Mouse (Mus musculus) kidney, embryonic 16.5 days (tissue): ENCODE results near the gene Maf. TPM values are rescaled to one million over a fixed set of nuclear protein-coding genes. Genes with fewer than 3 reads are reported as not detected.

ENCODE experiments used
- ATAC-seq: fragments of 200-750 bp; cut with Nextera tagmentation; 2 replicates; pipeline ENCODE4 v1.8.0; 2017; ENCODE audit warnings: moderate TSS enrichment; ENCODE audit not compliant: low FRiP score, low TSS enrichment
- H3K27ac ChIP-seq: fragments of 300-500 bp; sonication (generic); 2 replicates; pipeline ENCODE4 v1.5.1; 2014; ENCODE audit warnings: low read length
- H3K27me3 ChIP-seq: fragments of 300-500 bp; sonication (generic); 2 replicates; pipeline ENCODE4 v1.6.1; 2014; ENCODE audit warnings: low read length, control low read depth, mixed read lengths; ENCODE audit not compliant: insufficient read depth
- H3K36me3 ChIP-seq: fragments of 300-500 bp; sonication (generic); 2 replicates; pipeline ENCODE4 v1.6.1; 2014; ENCODE audit warnings: low read length, control low read depth, mixed read lengths; ENCODE audit not compliant: insufficient read depth
- H3K4me1 ChIP-seq: fragments of 300-500 bp; sonication (generic); 2 replicates; pipeline ENCODE4 v1.6.1; 2014; ENCODE audit warnings: low read length, control low read depth, mixed read lengths; ENCODE audit not compliant: insufficient read depth
- H3K4me2 ChIP-seq: fragments of 300-500 bp; sonication (generic); replicated peaks from 2 replicates; pipeline ENCODE4 v1.6.1; 2014; ENCODE audit warnings: low read depth, low read length
- H3K4me3 ChIP-seq: fragments of 300-500 bp; sonication (generic); 2 replicates; pipeline ENCODE4 v1.5.1; 2014; ENCODE audit warnings: mild to moderate bottlenecking, low read length
- H3K9ac ChIP-seq: fragments of 300-500 bp; sonication (generic); replicated peaks from 2 replicates; pipeline ENCODE4 v1.6.1; 2014; ENCODE audit warnings: low read length
- H3K9me3 ChIP-seq: fragments of 300-500 bp; sonication (generic); 2 replicates; pipeline ENCODE4 v1.6.1; 2016; ENCODE audit warnings: low read length, control low read depth
- WGBS: fragments of 180-500 bp; shearing (Covaris S2); extraction: QIAGEN DNeasy Blood & Tissue Kit; methylation state at CpG from one replicate; pipeline ENCODE4 v1.1.7; 2014; 5-methylcytosine and 5-hydroxymethylcytosine counted together
- polyA plus RNA-seq: library from polyadenylated mRNA; unstranded; fragments of >200 nt; fragmentation: Nextera tagmentation; extraction: Ambion mirVana; gene quantifications from 2 replicates; pipeline ENCODE4 v1.2.1, GENCODE M21; 2015

The Maf gene
- 7.9 and 9.0 TPM in 2 replicates for polyA plus RNA-seq

- H3K9ac ChIP-seq = peak within 1 kb of the TSS; percentile 86
- H3K27ac ChIP-seq = peak within 1 kb of the TSS; percentile 95
- no peaks in the 10 kb centered on the region for H3K36me3 ChIP-seq
- peak within 1 kb of the TSS; percentile 80 for H3K4me3 ChIP-seq
- WGBS = under 1% methylated on average over 43 of the region's 43 CpGs
- peaks cover 1% of the 10 kb centered on the region; the same call in 1 of the 2 replicates for H3K27me3 ChIP-seq
- peak within 1 kb of the TSS; percentile 73 for H3K4me2 ChIP-seq
- ATAC-seq = peak; percentile 81
- H3K4me1 ChIP-seq = peaks cover 22% of the 10 kb centered on the region
- no peaks in the 10 kb centered on the region for H3K9me3 ChIP-seq
These were observed at the start of gene Maf for GRCm38 (mm10) chr8:115707731-115708590. TSS of gene Maf (minus strand) at chr8:115707794.

- Histone ChIP-seq H3K9me3 (no peaks in the 10 kb centered on the region), H3K36me3 (no peaks in the 10 kb centered on the region), H3K9ac (no peak overlapping the region), H3K4me2 (no peak overlapping the region), H3K4me1 (no peaks in the 10 kb centered on the region), H3K4me3 (no peak overlapping the region), H3K27ac (no peak overlapping the region), H3K27me3 (no peaks in the 10 kb centered on the region)
- 41% methylated on average over 3 of the region's 3 CpGs for whole genome bisulfite sequencing
- peak; percentile 67; the same call in 1 of the 2 replicates for ATAC-seq
These were observed 49.4 kb upstream of the Maf start for GRCm38 (mm10) chr8:115756965-115757364.

GRCm38 (mm10) chr8:115756027-115756426 lies 48.4 kb upstream of the Maf start:
- Histone ChIP-seq H3K4me3 (no peak overlapping the region), H3K36me3 (no peaks in the 10 kb centered on the region), H3K27ac (no peak overlapping the region), H3K4me2 (no peak overlapping the region), H3K27me3 (no peaks in the 10 kb centered on the region), H3K9ac (no peak overlapping the region), H3K9me3 (no peaks in the 10 kb centered on the region), H3K4me1 (no peaks in the 10 kb centered on the region)
- no peak for ATAC-seq
- 89% methylated on average over 2 of the region's 2 CpGs for WGBS

GRCm38 (mm10) chr8:115754694-115755093 lies 47.1 kb upstream of the Maf start:
- H3K27me3 ChIP-seq = no peaks in the 10 kb centered on the region
- H3K36me3 ChIP-seq = no peaks in the 10 kb centered on the region
- no peak overlapping the region for H3K9ac ChIP-seq
- 64% methylated on average over 2 of the region's 2 CpGs for WGBS
- H3K27ac ChIP-seq = no peak overlapping the region
- no peaks in the 10 kb centered on the region for H3K9me3 ChIP-seq
- ATAC-seq = no peak
- no peaks in the 10 kb centered on the region for H3K4me1 ChIP-seq
- H3K4me3 ChIP-seq = no peak overlapping the region
- H3K4me2 ChIP-seq = no peak overlapping the region

- H3K4me2 ChIP-seq = no peak overlapping the region
- WGBS = 65% methylated on average over 8 of the region's 8 CpGs
- H3K27ac ChIP-seq = no peak overlapping the region
- no peaks in the 10 kb centered on the region for H3K9me3 ChIP-seq
- ATAC-seq = no peak
- H3K36me3 ChIP-seq = no peaks in the 10 kb centered on the region
- H3K4me1 ChIP-seq = no peaks in the 10 kb centered on the region
- H3K27me3 ChIP-seq = no peaks in the 10 kb centered on the region
- no peak overlapping the region for H3K9ac ChIP-seq
- no peak overlapping the region for H3K4me3 ChIP-seq
These were observed 46.2 kb upstream of the Maf start for GRCm38 (mm10) chr8:115753801-115754200.

GRCm38 (mm10) chr8:115747426-115747825 lies 39.8 kb upstream of the Maf start:
- Histone ChIP-seq H3K4me2 (no peak overlapping the region), H3K4me1 (no peaks in the 10 kb centered on the region), H3K4me3 (no peak overlapping the region), H3K27me3 (no peaks in the 10 kb centered on the region), H3K27ac (no peak overlapping the region), H3K9me3 (no peaks in the 10 kb centered on the region), H3K36me3 (no peaks in the 10 kb centered on the region), H3K9ac (no peak overlapping the region)
- ATAC-seq = no peak
- WGBS = 85% methylated on average over 10 of the region's 10 CpGs

GRCm38 (mm10) chr8:115745648-115746047 lies 38.1 kb upstream of the Maf start:
- Histone ChIP-seq H3K9ac (no peak overlapping the region), H3K36me3 (no peaks in the 10 kb centered on the region), H3K27ac (no peak overlapping the region), H3K4me3 (no peak overlapping the region), H3K4me1 (no peaks in the 10 kb centered on the region), H3K9me3 (no peaks in the 10 kb centered on the region), H3K27me3 (no peaks in the 10 kb centered on the region), H3K4me2 (no peak overlapping the region)
- no peak for ATAC-seq
- 48% methylated on average over 2 of the region's 2 CpGs for WGBS

GRCm38 (mm10) chr8:115743441-115743840 lies 35.8 kb upstream of the Maf start:
- no peak for ATAC-seq
- WGBS = 80% methylated on average over 2 of the region's 2 CpGs

GRCm38 (mm10) chr8:115742646-115743045 lies 35.1 kb upstream of the Maf start:
- no peaks in the 10 kb centered on the region for H3K36me3 ChIP-seq
- H3K27ac ChIP-seq = no peak overlapping the region
- H3K4me1 ChIP-seq = no peaks in the 10 kb centered on the region
- no peak overlapping the region for H3K4me3 ChIP-seq
- no peaks in the 10 kb centered on the region for H3K27me3 ChIP-seq
- 86% methylated on average over 6 of the region's 6 CpGs for WGBS
- H3K4me2 ChIP-seq = no peak overlapping the region
- no peak for ATAC-seq
- no peak overlapping the region for H3K9ac ChIP-seq
- H3K9me3 ChIP-seq = no peaks in the 10 kb centered on the region

More at GRCm38 (mm10) chr8:115743441-115743840, 35.8 kb upstream of the Maf start:
- no peaks in the 10 kb centered on the region for H3K36me3 ChIP-seq
- no peaks in the 10 kb centered on the region for H3K4me1 ChIP-seq
- H3K4me3 ChIP-seq = no peak overlapping the region
- H3K9me3 ChIP-seq = no peaks in the 10 kb centered on the region
- H3K9ac ChIP-seq = no peak overlapping the region
- no peak overlapping the region for H3K27ac ChIP-seq
- no peaks in the 10 kb centered on the region for H3K27me3 ChIP-seq
- H3K4me2 ChIP-seq = no peak overlapping the region

- Histone ChIP-seq H3K4me2 (no peak overlapping the region), H3K9me3 (no peaks in the 10 kb centered on the region), H3K4me1 (no peaks in the 10 kb centered on the region), H3K4me3 (no peak overlapping the region), H3K27me3 (no peaks in the 10 kb centered on the region), H3K27ac (no peak overlapping the region), H3K36me3 (no peaks in the 10 kb centered on the region), H3K9ac (no peak overlapping the region)
- 84% methylated on average over 6 of the region's 6 CpGs for WGBS
- no peak for ATAC-seq
These were observed 34.4 kb upstream of the Maf start for GRCm38 (mm10) chr8:115741964-115742363.
